Mouse (Mus musculus): ENCODE measurements around the gene Thpo. TPM values are rescaled to one million over a fixed set of nuclear protein-coding genes. Genes with fewer than 3 reads are reported as not detected.

Gene Thpo
- polyA plus RNA-seq, 1 experiment from 2014 or later: 1.2 TPM

- H3K9ac ChIP-seq: no peak overlapping the region
- no peaks in the 10 kb centered on the region for H3K9me3 ChIP-seq (ENCODE audit: control insufficient read depth, low read length)
- no peak overlapping the region for H3K4me3 ChIP-seq (replicated peaks; ENCODE audit: low read length)
- WGBS: 71% methylated on average over 8 of the region's 8 CpGs
- no peak for ATAC-seq (ENCODE audit: low FRiP score)
- no peaks in the 10 kb centered on the region for H3K27me3 ChIP-seq (ENCODE audit: control insufficient read depth, insufficient read depth, low read length)
- no peak for DNase-seq (ENCODE audit: low spot score)
- H3K4me2 ChIP-seq (replicated peaks): no peak overlapping the region
- H3K4me1 ChIP-seq (replicated peaks; ENCODE audit: control insufficient read depth, insufficient read depth, low read length): no peaks in the 10 kb centered on the region
- H3K36me3 ChIP-seq (replicated peaks; ENCODE audit: control insufficient read depth, insufficient read depth): no peaks in the 10 kb centered on the region
- H3K27ac ChIP-seq: no peak overlapping the region
Observed at GRCm38 (mm10) chr16:20750518-20750917, 16.2 kb upstream of the Thpo start.

- H3K27ac ChIP-seq: no peak overlapping the region
- no peak; the same call in 1 of the 2 replicates for ATAC-seq (ENCODE audit: low FRiP score)
Observed at GRCm38 (mm10) chr16:20746641-20747040, 12.3 kb upstream of the Thpo start.

GRCm38 (mm10) chr16:20739845-20740244 is 5.5 kb upstream of the Thpo start:
- no peak overlapping the region for H3K9ac ChIP-seq
- WGBS: 95% methylated on average over 9 of the region's 9 CpGs
- H3K9me3 ChIP-seq (ENCODE audit: control insufficient read depth, low read length): no peaks in the 10 kb centered on the region
- ATAC-seq (ENCODE audit: low FRiP score) (no peak), DNase-seq (ENCODE audit: low spot score) (no peak)
- H3K4me3 ChIP-seq (replicated peaks; ENCODE audit: low read length): no peak overlapping the region
- H3K27ac ChIP-seq: no peak overlapping the region
- H3K27me3 ChIP-seq (ENCODE audit: control insufficient read depth, insufficient read depth, low read length): peaks cover 6% of the 10 kb centered on the region
- 0 out of 2 replicates have a peak, but pooled peaks cover 19% of the 10 kb centered on the region for H3K36me3 ChIP-seq (replicated peaks; ENCODE audit: control insufficient read depth, insufficient read depth)
- no peak overlapping the region for H3K4me2 ChIP-seq (replicated peaks)
- no peaks in the 10 kb centered on the region for H3K4me1 ChIP-seq (replicated peaks; ENCODE audit: control insufficient read depth, insufficient read depth, low read length)

More at GRCm38 (mm10) chr16:20746641-20747040, 12.3 kb upstream of the Thpo start:
- Histone ChIP-seq H3K4me3 (replicated peaks; ENCODE audit: low read length) (no peak overlapping the region), H3K9me3 (ENCODE audit: control insufficient read depth, low read length) (no peaks in the 10 kb centered on the region), H3K4me1 (replicated peaks; ENCODE audit: control insufficient read depth, insufficient read depth, low read length) (no peaks in the 10 kb centered on the region), H3K9ac (no peak overlapping the region), H3K27me3 (ENCODE audit: control insufficient read depth, insufficient read depth, low read length) (no peaks in the 10 kb centered on the region), H3K4me2 (replicated peaks) (no peak overlapping the region), H3K36me3 (replicated peaks; ENCODE audit: control insufficient read depth, insufficient read depth) (no peaks in the 10 kb centered on the region)
- WGBS: 72% methylated on average over 6 of the region's 6 CpGs
- peak; percentile 45 for DNase-seq (ENCODE audit: low spot score)

GRCm38 (mm10) chr16:20736823-20737222 is 2.5 kb upstream of the Thpo start:
- Histone ChIP-seq H3K9me3 (ENCODE audit: control insufficient read depth, low read length) (no peaks in the 10 kb centered on the region), H3K4me2 (replicated peaks) (no peak overlapping the region), H3K27ac (no peak overlapping the region), H3K36me3 (replicated peaks; ENCODE audit: control insufficient read depth, insufficient read depth) (0 out of 2 replicates have a peak, but pooled peaks cover 19% of the 10 kb centered on the region), H3K9ac (no peak overlapping the region), H3K27me3 (ENCODE audit: control insufficient read depth, insufficient read depth, low read length) (peaks cover 10% of the 10 kb centered on the region), H3K4me3 (replicated peaks; ENCODE audit: low read length) (no peak overlapping the region), H3K4me1 (replicated peaks; ENCODE audit: control insufficient read depth, insufficient read depth, low read length) (peaks cover 16% of the 10 kb centered on the region)
- WGBS: 92% methylated on average over 5 of the region's 5 CpGs
- no peak for ATAC-seq (ENCODE audit: low FRiP score)
- no peak for DNase-seq (ENCODE audit: low spot score)

GRCm38 (mm10) chr16:20736168-20736567 is 1.9 kb upstream of the Thpo start:
- DNase-seq (ENCODE audit: low spot score): no peak
- WGBS: 92% methylated on average over 7 of the region's 7 CpGs
- Histone ChIP-seq H3K36me3 (replicated peaks; ENCODE audit: control insufficient read depth, insufficient read depth) (0 out of 2 replicates have a peak, but pooled peaks cover 17% of the 10 kb centered on the region), H3K27me3 (ENCODE audit: control insufficient read depth, insufficient read depth, low read length) (peaks cover 10% of the 10 kb centered on the region), H3K9me3 (ENCODE audit: control insufficient read depth, low read length) (no peaks in the 10 kb centered on the region), H3K9ac (no peak overlapping the region), H3K4me2 (replicated peaks) (no peak overlapping the region), H3K27ac (no peak overlapping the region), H3K4me3 (replicated peaks; ENCODE audit: low read length) (no peak overlapping the region), H3K4me1 (replicated peaks; ENCODE audit: control insufficient read depth, insufficient read depth, low read length) (peaks cover 16% of the 10 kb centered on the region)
- no peak for ATAC-seq (ENCODE audit: low FRiP score)

GRCm38 (mm10) chr16:20735651-20736050 is 1.3 kb upstream of the Thpo start:
- Histone ChIP-seq H3K9me3 (ENCODE audit: control insufficient read depth, low read length) (no peaks in the 10 kb centered on the region), H3K27ac (no peak overlapping the region), H3K4me1 (replicated peaks; ENCODE audit: control insufficient read depth, insufficient read depth, low read length) (peaks cover 16% of the 10 kb centered on the region), H3K36me3 (replicated peaks; ENCODE audit: control insufficient read depth, insufficient read depth) (0 out of 2 replicates have a peak, but pooled peaks cover 13% of the 10 kb centered on the region), H3K4me2 (replicated peaks) (no peak overlapping the region), H3K9ac (no peak overlapping the region), H3K27me3 (ENCODE audit: control insufficient read depth, insufficient read depth, low read length) (peaks cover 10% of the 10 kb centered on the region), H3K4me3 (replicated peaks; ENCODE audit: low read length) (no peak overlapping the region)
- DNase-seq (ENCODE audit: low spot score): no peak
- WGBS: 83% methylated on average over 5 of the region's 5 CpGs
- no peak for ATAC-seq (ENCODE audit: low FRiP score)

GRCm38 (mm10) chr16:20732925-20733730 is 1.2 kb downstream of the Thpo start, which contains the start of gene Chrd:
TSS of gene Chrd (plus strand) at chr16:20733127.
- H3K27me3 ChIP-seq (ENCODE audit: control insufficient read depth, insufficient read depth, low read length): peaks cover 10% of the 10 kb centered on the region
- peak within 1 kb of the TSS; percentile 87 for H3K4me2 ChIP-seq (replicated peaks)
- peak within 1 kb of the TSS; percentile 83 for H3K27ac ChIP-seq
- DNase-seq (ENCODE audit: low spot score) (peak; percentile 54), ATAC-seq (ENCODE audit: low FRiP score) (peak; percentile 81)
- peaks cover 16% of the 10 kb centered on the region for H3K4me1 ChIP-seq (replicated peaks; ENCODE audit: control insufficient read depth, insufficient read depth, low read length)
- peak within 1 kb of the TSS; percentile 81 for H3K4me3 ChIP-seq (replicated peaks; ENCODE audit: low read length)
- H3K36me3 ChIP-seq (replicated peaks; ENCODE audit: control insufficient read depth, insufficient read depth): 0 out of 2 replicates have a peak, but pooled peaks cover 13% of the 10 kb centered on the region
- under 1% methylated on average over 61 of the region's 70 CpGs for WGBS
- no peaks in the 10 kb centered on the region for H3K9me3 ChIP-seq (ENCODE audit: control insufficient read depth, low read length)
- peak within 1 kb of the TSS; percentile 89 for H3K9ac ChIP-seq

GRCm38 (mm10) chr16:20732251-20732924 is 1.9 kb downstream of the Thpo start:
- DNase-seq (ENCODE audit: low spot score) (peak; percentile 46), ATAC-seq (ENCODE audit: low FRiP score) (peak; percentile 63)
- Histone ChIP-seq H3K36me3 (replicated peaks; ENCODE audit: control insufficient read depth, insufficient read depth) (0 out of 2 replicates have a peak, but pooled peaks cover 13% of the 10 kb centered on the region), H3K27ac (peak overlapping the region; percentile 83), H3K27me3 (ENCODE audit: control insufficient read depth, insufficient read depth, low read length) (peaks cover 10% of the 10 kb centered on the region), H3K4me1 (replicated peaks; ENCODE audit: control insufficient read depth, insufficient read depth, low read length) (peaks cover 16% of the 10 kb centered on the region), H3K4me2 (replicated peaks) (peak overlapping the region; percentile 87), H3K4me3 (replicated peaks; ENCODE audit: low read length) (peak overlapping the region; percentile 81), H3K9me3 (ENCODE audit: control insufficient read depth, low read length) (no peaks in the 10 kb centered on the region), H3K9ac (peak overlapping the region; percentile 89)
- 0% methylated on average over 26 of the region's 30 CpGs for WGBS

GRCm38 (mm10) chr16:20731688-20732087 is 2.6 kb downstream of the Thpo start:
- 0 out of 2 replicates have a peak, but pooled peaks cover 7% of the 10 kb centered on the region for H3K36me3 ChIP-seq (replicated peaks; ENCODE audit: control insufficient read depth, insufficient read depth)
- ATAC-seq (ENCODE audit: low FRiP score) (no peak; the same call in 1 of the 2 replicates), DNase-seq (ENCODE audit: low spot score) (no peak)
- 60% methylated on average over 5 of the region's 5 CpGs for WGBS
- H3K27ac ChIP-seq: no peak overlapping the region
- H3K9me3 ChIP-seq (ENCODE audit: control insufficient read depth, low read length): no peaks in the 10 kb centered on the region
- peaks cover 10% of the 10 kb centered on the region for H3K27me3 ChIP-seq (ENCODE audit: control insufficient read depth, insufficient read depth, low read length)
- 0 out of 2 replicates have a peak overlapping the region, but pooled peaks have one; percentile 87 for H3K4me2 ChIP-seq (replicated peaks)
- no peak overlapping the region for H3K9ac ChIP-seq
- no peak overlapping the region for H3K4me3 ChIP-seq (replicated peaks; ENCODE audit: low read length)
- peaks cover 16% of the 10 kb centered on the region for H3K4me1 ChIP-seq (replicated peaks; ENCODE audit: control insufficient read depth, insufficient read depth, low read length)

Data from hindbrain, embryonic 14.5 days (tissue).